Mouse (Mus musculus): ENCODE data around the gene Olfr749. TPM values are rescaled to one million over a fixed set of nuclear protein-coding genes. Genes with fewer than 3 reads are reported as not detected.

Gene Olfr749
- polyA plus RNA-seq (2012; rRNA removed): not detected in 2 replicates

DNA sequence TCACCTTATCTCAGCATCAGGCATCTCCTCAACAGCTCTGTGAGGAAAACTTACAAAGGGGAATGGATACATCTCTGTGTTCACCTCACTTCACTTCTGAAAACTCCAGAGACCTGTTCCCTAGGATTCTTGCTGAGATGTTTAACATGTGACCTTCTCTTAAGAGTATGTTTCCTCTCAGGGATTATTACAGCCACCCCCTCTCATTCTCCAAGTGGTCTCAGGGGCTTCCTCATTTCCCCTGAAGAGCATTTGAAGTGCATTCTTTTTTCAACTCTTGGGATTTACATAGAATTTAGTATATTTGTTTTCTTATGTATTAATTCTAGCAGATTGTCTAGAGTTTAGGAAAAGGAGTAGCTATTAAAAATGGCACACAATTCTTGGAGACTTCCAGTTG, at the start of gene Olfr749:
Gene Olfr749, minus strand, starts transcription at position 101 of the 400 bp plus-strand sequence.
- DNase-seq: no peak
- Histone ChIP-seq H3K27ac (ENCODE audit: insufficient read depth, low read length) (no peak within 1 kb of the TSS), H3K27me3 (ENCODE audit: control insufficient read depth, insufficient read depth, low read length) (no peaks in the 10 kb centered on the region), H3K4me1 (ENCODE audit: control insufficient read depth, insufficient read depth, low read length) (no peaks in the 10 kb centered on the region), H3K4me3 (replicated peaks; ENCODE audit: insufficient read depth, low read depth, low read length) (no peak within 1 kb of the TSS)
- TF ChIP-seq POLR2A (IDR thresholded peaks at IDR 0.05; ENCODE audit: borderline replicate concordance, insufficient read depth, low read length): no peak
- TF ChIP-seq CTCF (IDR thresholded peaks at IDR 0.05; ENCODE audit: borderline replicate concordance, insufficient read depth, low read depth, low read length): no peak

DNA sequence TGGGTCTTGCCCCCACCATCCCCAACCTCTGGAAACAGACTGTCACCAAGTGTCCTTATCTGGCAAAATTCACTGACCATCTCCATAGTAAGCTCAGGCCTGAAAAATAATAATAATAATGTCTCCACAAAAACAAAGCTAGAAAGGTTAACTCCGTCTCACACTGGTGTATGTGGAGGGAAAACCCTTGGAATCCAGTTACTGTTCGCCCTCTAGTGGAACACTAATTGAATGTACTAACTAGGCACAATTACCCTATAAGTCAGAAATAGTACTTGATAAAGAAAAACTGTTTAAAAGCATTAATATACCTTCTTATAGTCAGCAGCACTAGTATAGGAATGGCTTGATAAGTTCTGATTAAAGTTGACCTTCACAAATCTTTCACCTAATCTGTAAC, 43.3 kb upstream of the Olfr749 start:
- no peak for DNase-seq
- no peak overlapping the region for H3K4me3 ChIP-seq (replicated peaks; ENCODE audit: insufficient read depth, low read depth, low read length)
- no peaks in the 10 kb centered on the region for H3K27me3 ChIP-seq (ENCODE audit: control insufficient read depth, insufficient read depth, low read length)
- 10% methylated on average over 2 of the region's 2 CpGs for WGBS
- TF ChIP-seq CTCF (IDR thresholded peaks at IDR 0.05; ENCODE audit: borderline replicate concordance, insufficient read depth, low read depth, low read length): no peak
- TF ChIP-seq POLR2A (IDR thresholded peaks at IDR 0.05; ENCODE audit: borderline replicate concordance, insufficient read depth, low read length): no peak
- no peaks in the 10 kb centered on the region for H3K4me1 ChIP-seq (ENCODE audit: control insufficient read depth, insufficient read depth, low read length)
- H3K27ac ChIP-seq (ENCODE audit: insufficient read depth, low read length): no peak overlapping the region

DNA sequence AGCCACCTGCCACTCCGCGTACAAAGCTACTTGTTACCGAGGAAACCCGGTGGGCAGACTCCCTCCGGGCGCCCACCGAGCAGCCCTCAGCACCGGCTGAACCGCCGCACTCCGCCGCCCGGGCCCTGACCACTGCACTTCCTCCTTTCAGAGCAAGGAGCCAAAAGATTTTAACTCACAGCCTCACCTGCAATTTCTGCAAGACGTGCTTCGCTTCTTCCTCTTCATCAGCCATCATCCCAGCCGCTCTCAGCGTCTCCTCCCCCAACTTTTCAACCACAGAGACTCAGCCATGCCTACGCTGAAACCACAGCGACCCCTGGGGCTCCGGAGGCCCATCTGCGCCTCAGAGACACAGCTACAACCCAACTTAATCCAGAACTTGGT, 40.4 kb upstream of the Olfr749 start, which contains the start of gene Ttc5:
Gene Ttc5, minus strand, starts transcription at position 269 of the 387 bp plus-strand sequence.
- DNase-seq: peak; percentile 84 to 90
- H3K4me3 ChIP-seq (replicated peaks; ENCODE audit: insufficient read depth, low read depth, low read length): peak within 1 kb of the TSS; percentile 80
- under 1% methylated on average over 21 of the region's 21 CpGs for WGBS
- peak within 1 kb of the TSS; percentile 67 for H3K27ac ChIP-seq (ENCODE audit: insufficient read depth, low read length)
- H3K27me3 ChIP-seq (ENCODE audit: control insufficient read depth, insufficient read depth, low read length): no peaks in the 10 kb centered on the region
- H3K4me1 ChIP-seq (ENCODE audit: control insufficient read depth, insufficient read depth, low read length): no peaks in the 10 kb centered on the region
- TF ChIP-seq POLR2A (IDR thresholded peaks at IDR 0.05; ENCODE audit: borderline replicate concordance, insufficient read depth, low read length) (peak; percentile 53; the same call in 1 of the 2 replicates), CTCF (IDR thresholded peaks at IDR 0.05; ENCODE audit: borderline replicate concordance, insufficient read depth, low read depth, low read length) (peak; percentile 83)

DNA sequence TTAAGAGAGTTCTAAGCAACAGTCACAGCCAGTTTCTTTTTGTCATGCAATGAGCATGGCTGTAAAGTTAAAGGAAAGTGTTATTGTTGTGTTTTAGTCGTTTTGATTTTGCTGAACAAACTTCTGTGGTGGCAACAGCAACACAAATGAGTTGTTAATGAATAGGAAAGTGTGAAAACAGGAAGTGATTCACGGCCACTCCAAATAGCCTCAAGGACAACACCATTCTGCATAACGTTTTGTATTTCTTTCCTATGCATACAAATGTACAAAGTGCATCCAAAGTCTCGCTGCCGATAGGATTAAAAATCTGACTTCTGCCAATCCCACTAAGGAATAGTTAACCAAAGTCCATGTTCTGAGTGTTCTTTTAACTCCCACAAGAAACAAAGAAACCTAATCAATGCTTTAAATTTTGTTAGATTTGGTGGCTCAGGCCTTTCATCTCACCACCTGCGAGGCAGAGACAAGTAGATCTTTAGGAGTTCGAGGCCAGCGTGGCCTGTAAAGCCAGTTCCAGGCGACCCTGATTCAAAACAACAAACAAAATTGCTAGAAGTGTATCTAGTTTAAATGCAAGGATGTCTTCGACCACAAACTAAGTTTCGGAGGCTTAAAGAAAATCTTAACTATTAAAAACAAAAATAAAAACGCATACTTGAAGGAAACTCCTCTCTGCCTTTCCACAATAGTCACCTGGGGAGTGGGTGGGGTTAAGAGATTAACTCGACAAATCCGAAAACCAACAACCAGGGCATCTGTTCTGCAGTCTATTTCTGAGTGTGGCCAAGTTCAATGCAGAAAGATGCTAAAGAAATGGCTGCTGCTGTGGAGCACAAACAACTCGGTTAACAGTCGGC, 39.7 kb upstream of the Olfr749 start:
- Histone ChIP-seq H3K4me3 (replicated peaks; ENCODE audit: insufficient read depth, low read depth, low read length) (peak overlapping the region; percentile 80), H3K27me3 (ENCODE audit: control insufficient read depth, insufficient read depth, low read length) (no peaks in the 10 kb centered on the region)

DNA sequence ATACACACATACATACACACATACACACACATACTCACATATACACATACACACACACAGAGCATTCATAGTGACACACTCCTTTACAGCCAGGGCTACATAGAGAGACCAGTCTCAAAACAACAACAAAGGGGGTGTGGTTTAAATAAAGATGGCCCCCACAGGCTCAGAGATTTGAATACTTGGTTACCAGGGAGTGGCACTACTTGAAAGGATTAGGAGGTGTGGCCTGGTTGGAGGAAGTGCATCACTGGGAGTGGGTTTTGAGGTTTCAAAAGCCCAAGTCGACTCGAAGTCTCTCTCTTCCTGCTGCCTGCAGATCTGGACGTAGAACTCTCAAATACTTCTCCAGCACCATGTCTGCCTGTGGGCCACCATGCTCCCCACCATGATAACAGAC, 37.3 kb upstream of the Olfr749 start:
- DNase-seq: no peak

More for the DNA sequence above, 39.7 kb upstream of the Olfr749 start:
- no peak for DNase-seq
- H3K27ac ChIP-seq (ENCODE audit: insufficient read depth, low read length): peak overlapping the region; percentile 67
- TF ChIP-seq CTCF (IDR thresholded peaks at IDR 0.05; ENCODE audit: borderline replicate concordance, insufficient read depth, low read depth, low read length) (no peak), POLR2A (IDR thresholded peaks at IDR 0.05; ENCODE audit: borderline replicate concordance, insufficient read depth, low read length) (no peak)
- WGBS: 21% methylated on average over 16 of the region's 16 CpGs
- no peaks in the 10 kb centered on the region for H3K4me1 ChIP-seq (ENCODE audit: control insufficient read depth, insufficient read depth, low read length)

DNA sequence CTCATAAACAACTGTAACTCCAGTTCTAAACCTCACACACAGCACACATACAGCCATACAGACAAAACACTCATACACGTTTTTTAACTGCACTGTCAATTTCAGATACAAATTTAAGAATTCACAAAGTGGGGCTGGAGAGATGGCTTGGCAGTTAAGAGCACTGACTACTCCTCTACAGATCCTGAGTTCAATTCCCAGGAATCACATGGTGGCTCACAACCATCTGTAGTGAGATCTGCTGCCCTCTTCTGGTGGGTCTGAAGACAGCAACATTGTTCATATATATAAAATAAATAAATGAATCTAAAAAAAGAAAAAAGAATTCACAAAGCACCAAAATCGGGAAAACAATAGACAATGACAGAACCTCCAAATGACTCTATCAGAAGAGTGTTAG, 26.4 kb upstream of the Olfr749 start:
- H3K4me1 ChIP-seq (ENCODE audit: control insufficient read depth, insufficient read depth, low read length): no peaks in the 10 kb centered on the region
- no peak for DNase-seq
- H3K27ac ChIP-seq (ENCODE audit: insufficient read depth, low read length): no peak overlapping the region
- no peak for TF ChIP-seq CTCF (IDR thresholded peaks at IDR 0.05; ENCODE audit: borderline replicate concordance, insufficient read depth, low read depth, low read length)
- no peak for TF ChIP-seq POLR2A (IDR thresholded peaks at IDR 0.05; ENCODE audit: borderline replicate concordance, insufficient read depth, low read length)
- H3K4me3 ChIP-seq (replicated peaks; ENCODE audit: insufficient read depth, low read depth, low read length): no peak overlapping the region
- 84% methylated on average over 2 of the region's 2 CpGs for WGBS
- H3K27me3 ChIP-seq (ENCODE audit: control insufficient read depth, insufficient read depth, low read length): no peaks in the 10 kb centered on the region

More for the DNA sequence above, 37.3 kb upstream of the Olfr749 start:
- Histone ChIP-seq H3K27ac (ENCODE audit: insufficient read depth, low read length) (no peak overlapping the region), H3K4me3 (replicated peaks; ENCODE audit: insufficient read depth, low read depth, low read length) (no peak overlapping the region), H3K4me1 (ENCODE audit: control insufficient read depth, insufficient read depth, low read length) (no peaks in the 10 kb centered on the region), H3K27me3 (ENCODE audit: control insufficient read depth, insufficient read depth, low read length) (no peaks in the 10 kb centered on the region)
- no peak for TF ChIP-seq POLR2A (IDR thresholded peaks at IDR 0.05; ENCODE audit: borderline replicate concordance, insufficient read depth, low read length)
- TF ChIP-seq CTCF (IDR thresholded peaks at IDR 0.05; ENCODE audit: borderline replicate concordance, insufficient read depth, low read depth, low read length): no peak
- 96% methylated on average over 3 of the region's 3 CpGs for WGBS

DNA sequence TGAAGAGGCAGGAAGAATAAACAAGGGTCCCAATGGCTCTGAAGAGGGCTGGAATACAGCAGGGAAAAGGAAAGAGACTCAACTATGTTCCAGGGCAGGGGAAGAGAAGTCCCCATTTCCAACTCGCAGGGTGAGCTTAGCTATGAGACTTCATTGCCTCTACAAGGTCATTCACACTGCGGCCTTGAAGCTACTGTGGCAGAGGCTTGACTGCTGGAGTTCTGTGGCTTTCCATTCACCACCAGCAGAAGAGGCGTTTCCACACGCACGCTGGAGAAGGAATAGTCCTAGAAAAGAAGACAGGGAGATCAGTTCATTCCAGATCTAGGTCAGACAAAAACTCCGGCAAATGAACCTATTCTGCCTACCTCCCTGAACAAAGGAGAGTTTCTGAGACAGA, 20.8 kb upstream of the Olfr749 start:
- 88% methylated on average over 6 of the region's 6 CpGs for WGBS
- Histone ChIP-seq H3K27ac (ENCODE audit: insufficient read depth, low read length) (no peak overlapping the region), H3K4me3 (replicated peaks; ENCODE audit: insufficient read depth, low read depth, low read length) (no peak overlapping the region), H3K27me3 (ENCODE audit: control insufficient read depth, insufficient read depth, low read length) (no peaks in the 10 kb centered on the region), H3K4me1 (ENCODE audit: control insufficient read depth, insufficient read depth, low read length) (no peaks in the 10 kb centered on the region)
- TF ChIP-seq POLR2A (IDR thresholded peaks at IDR 0.05; ENCODE audit: borderline replicate concordance, insufficient read depth, low read length) (no peak), CTCF (IDR thresholded peaks at IDR 0.05; ENCODE audit: borderline replicate concordance, insufficient read depth, low read depth, low read length) (no peak)
- no peak for DNase-seq
